Mouse (Mus musculus) limb, embryonic 12.5 days (tissue): ENCODE data around the gene Il23a. TPM values are rescaled to one million over a fixed set of nuclear protein-coding genes. Genes with fewer than 3 reads are reported as not detected.
"Not testable (repeated sequence)": the region's sequence is repeated elsewhere in the genome, so short reads cannot be mapped to it uniquely, and the experiment has no call there.

Source experiments
- ATAC-seq: fragments of 200-750 bp; cut with Nextera tagmentation; 2 replicates; pipeline ENCODE4 v1.8.0; 2017; ENCODE audit warnings: low read depth, moderate TSS enrichment; ENCODE audit not compliant: insufficient number of reproducible peaks, insufficient read depth, low FRiP score, low TSS enrichment
- H3K27ac ChIP-seq: fragments of 300-500 bp; sonication (generic); 2 replicates; pipeline ENCODE4 v1.5.1; 2016; ENCODE audit warnings: mild to moderate bottlenecking, moderate library complexity
- H3K27me3 ChIP-seq: fragments of 300-500 bp; sonication (generic); 2 replicates; pipeline ENCODE4 v1.6.1; 2016; ENCODE audit warnings: mild to moderate bottlenecking, moderate library complexity
- H3K36me3 ChIP-seq: fragments of 300-500 bp; sonication (generic); 2 replicates; pipeline ENCODE4 v1.6.1; 2016; ENCODE audit warnings: mild to moderate bottlenecking, moderate library complexity
- H3K4me1 ChIP-seq: fragments of 300-500 bp; sonication (generic); replicated peaks from 2 replicates; pipeline ENCODE4 v1.6.1; 2016
- H3K4me2 ChIP-seq: fragments of 300-500 bp; sonication (generic); 2 replicates; pipeline ENCODE4 v1.6.1; 2016; ENCODE audit warnings: mild to moderate bottlenecking, moderate library complexity
- H3K4me3 ChIP-seq: fragments of 300-500 bp; sonication (generic); replicated peaks from 2 replicates; pipeline ENCODE4 v1.5.1; 2016; ENCODE audit warnings: mild to moderate bottlenecking
- H3K9ac ChIP-seq: fragments of 300-500 bp; sonication (generic); replicated peaks from 2 replicates; pipeline ENCODE4 v1.6.1; 2016; ENCODE audit warnings: mild to moderate bottlenecking, moderate library complexity
- H3K9me3 ChIP-seq: fragments of 300-500 bp; sonication (generic); 2 replicates; pipeline ENCODE4 v1.6.1; 2016; ENCODE audit warnings: mild to moderate bottlenecking, moderate library complexity
- WGBS: fragments of 180-500 bp; shearing (Covaris S2); methylation state at CpG from one replicate; pipeline ENCODE4 v1.1.7; 2016; 5-methylcytosine and 5-hydroxymethylcytosine counted together
- polyA plus RNA-seq: library from polyadenylated mRNA; unstranded; fragments of >200 nt; fragmentation: Nextera tagmentation; extraction: Ambion mirVana; gene quantifications from 2 replicates; pipeline ENCODE4 v1.2.1, GENCODE M21; 2016

The Il23a gene
- polyA plus RNA-seq, 1 experiment from 2014 or later, result 0.20 TPM

DNA sequence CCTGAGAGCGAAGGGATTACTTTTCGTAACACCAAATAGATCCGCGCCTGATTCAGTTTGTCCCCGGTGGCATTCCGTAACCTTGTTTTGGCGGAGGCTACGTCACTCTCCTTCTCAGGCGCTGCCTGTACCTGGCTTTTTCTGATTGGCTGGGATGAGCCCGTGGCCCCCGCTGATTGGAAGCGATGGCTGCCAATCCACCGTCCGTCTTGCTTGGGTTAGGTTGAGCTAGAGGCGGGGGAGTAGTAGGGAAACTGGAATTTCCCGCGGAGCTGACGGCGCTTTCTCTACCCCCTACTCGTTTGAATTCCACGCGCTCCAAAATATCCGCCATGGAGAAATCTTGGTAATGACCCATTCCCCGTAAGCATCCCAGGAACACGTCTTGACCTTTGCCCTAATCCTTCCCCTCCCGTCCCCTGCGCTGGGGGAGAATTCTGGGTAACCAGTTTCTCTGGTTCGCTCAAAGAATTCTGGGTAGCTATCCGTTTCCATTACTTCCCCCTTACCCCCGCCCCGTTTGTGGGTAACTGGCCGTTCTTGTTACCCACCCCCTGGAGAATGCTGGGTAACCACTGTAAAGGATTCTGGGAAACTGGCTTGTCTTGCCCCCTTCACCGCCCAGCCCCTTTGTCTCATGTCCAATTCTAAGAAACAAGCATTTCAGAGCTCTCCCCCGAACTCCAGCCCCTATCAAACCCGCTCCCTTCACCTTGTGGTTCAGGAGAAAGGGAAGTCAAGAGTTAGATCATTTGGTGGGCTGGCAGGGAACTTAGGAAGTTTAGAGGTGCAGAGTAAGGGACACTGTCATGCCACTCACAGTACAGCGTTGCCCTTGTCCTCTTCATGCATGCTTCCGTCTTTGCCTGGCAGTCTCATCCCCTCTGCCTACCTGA, 4.8 kb upstream of the Il23a start, which contains the start of gene Pan2:
TSS of gene Pan2 (plus strand) at position 210 of the 896 bp plus-strand sequence.
- Histone ChIP-seq H3K4me1 (peaks cover 15% of the 10 kb centered on the region), H3K9ac (peak within 1 kb of the TSS; percentile 85), H3K4me3 (peak within 1 kb of the TSS; percentile 55), H3K36me3 (peaks cover 13% of the 10 kb centered on the region), H3K4me2 (peak within 1 kb of the TSS; percentile 69), H3K27ac (peak within 1 kb of the TSS; percentile 89), H3K27me3 (no peaks in the 10 kb centered on the region), H3K9me3 (no peaks in the 10 kb centered on the region)
- 2% methylated on average over 37 of the region's 37 CpGs for WGBS
- ATAC-seq, result peak; percentile 97

DNA sequence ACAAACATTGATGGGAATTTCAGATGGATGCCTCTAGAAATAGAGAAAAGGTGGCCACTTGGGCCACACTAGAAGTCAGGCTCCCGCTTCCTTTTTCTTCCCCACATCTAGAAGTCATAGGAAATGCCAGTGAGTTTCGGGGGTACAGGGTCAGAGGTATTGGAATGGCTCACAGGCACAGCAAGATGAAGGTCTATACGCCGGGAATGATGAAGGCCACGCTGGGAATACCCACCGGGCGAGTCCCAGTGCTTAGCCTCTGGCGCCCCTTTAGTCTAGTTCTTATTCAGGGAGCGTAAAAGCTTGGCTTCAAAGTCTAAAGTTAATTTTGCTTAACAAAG, 4.2 kb upstream of the Il23a start:
- Histone ChIP-seq H3K27me3 (no peaks in the 10 kb centered on the region), H3K36me3 (peaks cover 6% of the 10 kb centered on the region; the same call in 1 of the 2 replicates), H3K9ac (peak overlapping the region; percentile 85), H3K4me1 (peaks cover 15% of the 10 kb centered on the region), H3K4me3 (peak overlapping the region; percentile 55), H3K27ac (peak overlapping the region; percentile 89), H3K4me2 (peak overlapping the region; percentile 69), H3K9me3 (no peaks in the 10 kb centered on the region)
- no peak; the same call in 1 of the 2 replicates for ATAC-seq
- under 1% methylated on average over 9 of the region's 9 CpGs for WGBS

DNA sequence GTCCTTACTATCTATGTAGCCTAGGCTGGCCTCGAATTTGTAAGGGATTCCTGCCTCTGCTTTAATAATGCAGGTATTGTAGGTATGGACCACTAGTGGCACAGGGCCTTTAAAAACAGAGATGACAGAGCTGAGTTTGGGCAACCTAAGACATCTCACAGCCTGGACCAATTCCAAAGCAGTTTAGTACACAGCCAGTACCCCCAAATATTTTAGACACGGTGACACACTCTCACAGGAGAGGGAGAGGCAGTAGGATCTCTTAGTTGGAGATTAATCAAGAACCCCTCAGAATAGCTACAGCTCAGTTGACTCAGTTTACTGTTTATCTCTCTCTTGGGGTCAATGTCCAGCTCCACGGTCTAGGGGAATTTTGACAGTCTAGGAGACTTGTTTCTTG, 3.8 kb upstream of the Il23a start:
- peaks cover 6% of the 10 kb centered on the region; the same call in 1 of the 2 replicates for H3K36me3 ChIP-seq
- no peak for ATAC-seq
- no peaks in the 10 kb centered on the region for H3K27me3 ChIP-seq
- H3K4me3 ChIP-seq, result peak overlapping the region; percentile 55
- H3K4me1 ChIP-seq, result peaks cover 16% of the 10 kb centered on the region
- 37% methylated on average over 3 of the region's 3 CpGs for WGBS
- H3K4me2 ChIP-seq, result peak overlapping the region; percentile 69
- H3K9ac ChIP-seq, result peak overlapping the region; percentile 85
- peak overlapping the region; percentile 89 for H3K27ac ChIP-seq
- H3K9me3 ChIP-seq, result no peaks in the 10 kb centered on the region

DNA sequence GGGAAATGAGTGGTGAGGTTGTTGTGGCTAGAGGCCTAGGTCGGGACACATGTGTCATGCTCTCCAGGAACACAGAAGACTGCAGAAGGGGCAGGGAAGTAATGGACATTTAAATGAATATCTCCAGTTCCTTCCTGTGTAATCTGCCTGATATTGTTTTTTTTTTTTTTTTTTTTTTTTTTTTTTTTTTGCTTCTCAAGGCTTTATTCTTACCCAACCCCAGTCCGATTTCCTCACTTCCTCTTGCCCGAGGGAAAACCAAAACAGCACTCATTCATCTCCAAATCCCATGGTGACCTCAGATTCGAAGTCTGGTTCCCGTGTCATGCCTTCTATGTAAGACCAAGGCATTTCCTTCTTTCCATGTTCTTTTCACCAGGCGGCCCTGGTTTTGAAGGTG, 309 bp downstream of the Il23a start:
- Histone ChIP-seq H3K27ac (peak overlapping the region; percentile 60; the same call in 1 of the 2 replicates), H3K9me3 (no peaks in the 10 kb centered on the region), H3K9ac (no peak overlapping the region), H3K4me3 (no peak overlapping the region), H3K4me1 (peaks cover 11% of the 10 kb centered on the region), H3K36me3 (no peaks in the 10 kb centered on the region), H3K4me2 (no peak overlapping the region), H3K27me3 (no peaks in the 10 kb centered on the region)
- ATAC-seq, result no peak
- 80% methylated on average over 6 of the region's 6 CpGs for WGBS

DNA sequence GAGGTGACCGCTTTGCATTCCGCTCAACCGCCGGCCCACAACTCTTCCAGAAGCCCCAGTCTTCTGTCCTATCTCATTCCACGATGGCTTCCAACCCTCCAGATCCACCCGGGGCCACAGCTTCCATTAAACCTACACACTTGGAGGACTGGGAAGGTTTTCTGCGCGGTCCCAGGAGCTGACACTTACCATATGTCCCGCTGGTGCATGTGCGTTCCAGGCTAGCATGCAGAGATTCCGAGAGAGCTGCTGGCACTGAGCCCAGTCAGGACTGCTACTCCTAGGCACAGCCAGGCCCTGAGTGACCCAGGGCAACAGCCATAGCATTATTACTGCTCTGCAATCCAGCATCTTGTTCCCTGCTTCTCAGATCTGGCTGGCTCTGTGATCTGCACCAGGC, 930 bp downstream of the Il23a start:
- H3K27me3 ChIP-seq, result no peaks in the 10 kb centered on the region
- peaks cover 11% of the 10 kb centered on the region for H3K4me1 ChIP-seq
- no peak overlapping the region for H3K4me3 ChIP-seq
- ATAC-seq, result no peak
- no peaks in the 10 kb centered on the region for H3K9me3 ChIP-seq
- H3K9ac ChIP-seq, result no peak overlapping the region
- no peak overlapping the region for H3K4me2 ChIP-seq
- peaks cover 5% of the 10 kb centered on the region; the same call in 1 of the 2 replicates for H3K36me3 ChIP-seq
- peak overlapping the region; percentile 60; the same call in 1 of the 2 replicates for H3K27ac ChIP-seq
- 71% methylated on average over 11 of the region's 11 CpGs for WGBS

DNA sequence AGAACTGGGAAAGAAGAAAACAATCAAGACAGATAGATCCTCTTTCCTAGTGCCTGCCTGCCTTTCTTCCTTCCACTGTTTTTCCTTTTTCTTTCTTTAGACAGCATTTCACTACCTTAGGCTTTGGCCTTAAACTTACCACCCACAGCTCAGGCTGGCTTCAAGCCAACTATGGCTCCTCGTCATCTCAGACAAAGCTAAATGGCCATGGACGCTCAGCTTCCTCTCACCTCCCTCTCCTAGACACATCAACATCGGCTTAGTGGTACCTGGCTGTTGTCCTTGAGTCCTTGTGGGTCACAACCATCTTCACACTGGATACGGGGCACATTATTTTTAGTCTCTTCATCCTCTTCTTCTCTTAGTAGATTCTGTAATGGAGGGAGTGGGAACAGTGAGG, 1.3 kb downstream of the Il23a start:
- H3K4me1 ChIP-seq, result peaks cover 7% of the 10 kb centered on the region
- 72% methylated on average over 4 of the region's 4 CpGs for WGBS

DNA sequence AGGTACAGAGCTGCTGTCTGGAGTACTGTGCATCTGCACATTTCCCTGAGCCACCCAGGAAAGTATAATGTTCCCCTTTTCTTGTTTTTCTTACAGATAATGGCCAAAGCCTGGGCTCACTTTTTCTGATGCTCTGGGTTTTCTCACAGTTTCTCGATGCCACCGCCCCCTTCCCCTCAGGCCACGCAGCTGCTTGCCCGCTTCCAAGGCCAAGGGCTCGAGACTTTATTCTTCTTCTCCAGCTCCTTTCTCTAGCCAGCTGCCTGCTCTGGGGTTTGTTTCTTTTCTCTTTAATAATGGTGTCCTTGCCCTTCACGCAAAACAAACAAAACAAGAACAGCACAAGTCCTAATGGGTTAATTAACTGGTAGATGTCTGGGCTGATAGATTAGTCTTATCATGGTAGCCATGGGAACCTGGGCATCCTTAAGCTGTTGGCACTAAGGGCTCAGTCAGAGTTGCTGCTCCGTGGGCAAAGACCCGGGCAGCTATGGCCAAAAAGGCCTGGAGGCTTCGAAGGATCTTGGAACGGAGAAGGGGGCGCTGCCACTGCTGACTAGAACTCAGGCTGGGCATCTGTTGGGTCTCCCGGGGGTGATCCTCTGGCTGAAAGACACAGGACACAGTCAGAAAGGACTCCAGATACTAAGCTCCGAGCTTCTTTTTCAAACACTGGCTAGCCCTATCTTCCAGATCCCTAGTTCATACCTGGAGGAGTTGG, 2.0 kb downstream of the Il23a start:
- H3K4me2 ChIP-seq, result no peak overlapping the region
- no peak overlapping the region for H3K27ac ChIP-seq
- 76% methylated on average over 13 of the region's 13 CpGs for WGBS
- H3K9ac ChIP-seq, result no peak overlapping the region
- H3K36me3 ChIP-seq, result peaks cover 16% of the 10 kb centered on the region; the same call in 1 of the 2 replicates
- H3K4me1 ChIP-seq, result 0 out of 2 replicates have a peak, but pooled peaks cover 5% of the 10 kb centered on the region
- ATAC-seq, result no peak
- H3K4me3 ChIP-seq, result no peak overlapping the region
- no peaks in the 10 kb centered on the region for H3K9me3 ChIP-seq
- no peaks in the 10 kb centered on the region for H3K27me3 ChIP-seq

More for the DNA sequence above, 1.3 kb downstream of the Il23a start:
- H3K4me2 ChIP-seq, result no peak overlapping the region
- no peak overlapping the region for H3K4me3 ChIP-seq
- peaks cover 9% of the 10 kb centered on the region; the same call in 1 of the 2 replicates for H3K36me3 ChIP-seq
- H3K9ac ChIP-seq, result no peak overlapping the region
- no peak for ATAC-seq
- H3K27ac ChIP-seq, result peak overlapping the region; percentile 60; the same call in 1 of the 2 replicates
- no peaks in the 10 kb centered on the region for H3K9me3 ChIP-seq
- H3K27me3 ChIP-seq, result no peaks in the 10 kb centered on the region

DNA sequence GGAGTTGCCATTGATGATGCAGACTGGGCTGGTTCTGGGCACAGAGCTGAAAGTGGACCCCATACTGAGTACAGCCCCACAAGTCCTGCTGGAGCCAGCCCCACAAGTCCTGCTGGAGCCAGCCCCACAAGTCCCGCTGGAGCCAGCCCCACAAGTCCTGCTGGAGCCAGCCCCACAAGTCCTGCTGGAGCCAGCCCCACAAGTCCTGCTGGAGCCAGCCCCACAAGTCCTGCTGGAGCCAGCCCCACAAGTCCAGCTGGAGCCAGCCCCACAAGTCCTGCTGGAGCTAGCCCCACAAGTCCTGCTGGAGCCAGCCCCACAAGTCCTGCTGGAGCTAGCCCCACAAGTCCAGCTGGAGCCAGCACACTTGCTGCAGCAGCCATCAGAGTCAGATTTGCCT, 8.0 kb downstream of the Il23a start:
- ATAC-seq, H3K27me3 ChIP-seq, H3K27ac ChIP-seq, H3K4me1 ChIP-seq, H3K4me2 ChIP-seq, H3K4me3 ChIP-seq, H3K9me3 ChIP-seq, H3K9ac ChIP-seq: not testable (repeated sequence)
- peaks cover 56% of the 10 kb centered on the region for H3K36me3 ChIP-seq
- 68% methylated on average over 1 of the region's 1 CpGs for WGBS

DNA sequence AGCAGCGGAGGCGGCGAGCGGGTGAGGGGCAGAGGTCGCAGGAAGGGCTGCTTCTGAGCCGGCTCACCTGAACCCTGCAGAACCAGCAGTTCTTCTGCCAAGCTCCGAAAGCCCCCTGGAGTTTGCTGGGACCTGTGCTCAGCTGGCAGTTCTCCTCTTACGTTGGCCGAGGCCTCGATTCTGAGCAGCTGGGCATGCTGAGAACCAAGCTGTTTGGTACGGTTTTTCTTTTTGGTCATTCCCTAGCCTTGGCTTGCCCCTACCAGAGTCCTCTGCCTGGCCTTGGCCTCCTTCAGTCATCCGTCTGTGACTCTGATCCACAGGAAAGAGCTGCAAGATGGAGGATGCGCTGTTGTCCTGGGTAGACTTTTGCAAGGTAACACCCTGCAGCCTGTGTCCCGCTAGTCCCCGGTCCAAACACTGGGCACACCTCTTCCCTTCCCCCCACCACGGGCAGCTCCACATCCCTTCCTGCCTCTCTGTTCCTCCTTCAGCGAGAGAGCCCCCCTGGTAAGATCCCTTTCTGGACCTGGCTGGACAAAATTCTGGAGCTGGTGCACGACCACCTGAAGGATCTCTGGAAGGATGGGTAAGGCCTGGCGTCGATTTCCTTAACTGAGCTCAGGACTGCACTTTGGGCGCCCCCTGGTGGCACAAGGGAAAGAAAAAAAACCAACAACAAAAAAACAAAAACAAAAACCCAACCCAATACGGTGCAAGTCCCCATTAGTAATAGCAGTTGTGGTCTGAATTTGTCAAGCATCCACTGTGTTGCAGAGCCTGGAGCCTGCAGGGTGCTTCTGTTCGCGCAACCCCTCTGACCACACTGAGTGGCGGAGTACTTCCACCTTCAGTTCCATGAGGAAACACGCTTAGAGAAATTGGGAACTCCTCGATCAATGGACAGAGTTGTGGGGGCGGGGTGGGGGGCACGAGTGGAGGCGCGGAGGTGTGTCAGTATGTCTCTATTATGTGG, 14.7 kb downstream of the Il23a start:
- ATAC-seq, result peak; percentile 23; the same call in 1 of the 2 replicates
- 66% methylated on average over 31 of the region's 31 CpGs for WGBS
- no peaks in the 10 kb centered on the region for H3K9me3 ChIP-seq
- no peak overlapping the region for H3K4me3 ChIP-seq
- peaks cover 85% of the 10 kb centered on the region for H3K36me3 ChIP-seq
- no peaks in the 10 kb centered on the region for H3K27me3 ChIP-seq
- H3K9ac ChIP-seq, result no peak overlapping the region
- no peaks in the 10 kb centered on the region for H3K4me1 ChIP-seq
- no peak overlapping the region for H3K27ac ChIP-seq
- no peak overlapping the region for H3K4me2 ChIP-seq

DNA sequence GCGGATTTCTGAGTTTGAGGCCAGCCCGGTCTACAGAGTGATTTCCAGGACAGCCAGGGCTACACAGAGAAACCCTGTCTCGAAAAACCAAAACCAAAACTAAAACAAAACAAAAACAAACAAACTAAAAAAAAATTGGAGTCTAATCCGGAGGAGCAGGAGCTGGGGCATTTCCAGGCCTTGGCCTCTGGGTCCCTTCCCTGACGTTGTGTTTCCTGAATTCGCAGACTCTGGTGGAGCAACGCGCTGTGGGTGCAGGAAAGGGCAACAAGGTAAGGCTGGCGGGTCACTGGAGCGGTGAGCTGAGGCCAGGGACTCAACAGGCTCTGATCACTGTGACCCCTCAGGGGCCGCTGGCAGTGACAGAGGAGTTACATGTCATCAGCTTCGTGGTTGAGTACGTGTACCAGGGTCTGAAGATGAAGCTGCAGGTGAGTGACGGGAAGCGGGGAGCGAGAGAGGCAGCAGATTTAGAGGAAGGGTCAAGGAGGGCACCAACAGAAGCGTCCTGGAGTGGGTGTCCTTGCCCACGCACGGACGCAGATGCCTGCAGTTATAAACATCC, 15.6 kb downstream of the Il23a start:
- WGBS, result 88% methylated on average over 20 of the region's 20 CpGs
- peaks cover 81% of the 10 kb centered on the region for H3K36me3 ChIP-seq
- H3K4me3 ChIP-seq, result no peak overlapping the region
- no peak overlapping the region for H3K27ac ChIP-seq
- ATAC-seq, result no peak
- no peak overlapping the region for H3K4me2 ChIP-seq
- H3K4me1 ChIP-seq, result no peaks in the 10 kb centered on the region
- H3K9ac ChIP-seq, result no peak overlapping the region
- no peaks in the 10 kb centered on the region for H3K9me3 ChIP-seq
- H3K27me3 ChIP-seq, result no peaks in the 10 kb centered on the region
